Mouse (Mus musculus): ENCODE results near the gene Ypel3. TPM values are rescaled to one million over a fixed set of nuclear protein-coding genes. Genes with fewer than 3 reads are reported as not detected.
A peak's percentile ranks its signal among the peaks of the same experiment; 100 is the strongest.

Gene Ypel3
- polyA plus RNA-seq, 1 experiment = 38.2 TPM

GRCm38 (mm10) chr7:126798127-126799049 lies 21.6 kb downstream of the Ypel3 start:
- TF ChIP-seq GATA1 (IDR thresholded peaks at IDR 0.05; ENCODE audit: low read length) = no peak

DNA sequence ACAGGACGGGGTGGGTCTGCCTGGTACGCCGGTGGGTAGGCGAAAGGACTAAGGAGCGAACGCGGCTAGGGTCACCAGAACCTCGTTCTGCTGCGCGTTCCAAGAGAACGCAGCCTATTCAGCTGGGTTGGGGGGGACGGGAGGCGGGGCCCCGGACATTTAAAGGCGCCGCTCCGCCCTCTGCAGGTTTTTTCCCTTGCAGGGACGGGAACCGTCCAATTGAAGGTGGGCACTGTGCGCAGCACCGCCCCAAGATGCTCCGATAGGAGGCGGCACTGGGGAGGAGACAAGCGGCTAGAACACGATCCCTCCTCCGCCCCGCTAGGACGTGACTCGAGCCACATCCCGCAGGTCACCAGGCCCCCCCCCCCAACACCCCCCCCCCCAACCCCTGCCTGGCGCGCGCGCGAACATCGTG lies 22.3 kb downstream of the Ypel3 start:
- no peak for TF ChIP-seq GATA1 (IDR thresholded peaks at IDR 0.05; ENCODE audit: low read length)

GRCm38 (mm10) chr7:126799468-126800268 lies 22.9 kb downstream of the Ypel3 start:
- no peak for TF ChIP-seq GATA1 (IDR thresholded peaks at IDR 0.05; ENCODE audit: low read length)

DNA sequence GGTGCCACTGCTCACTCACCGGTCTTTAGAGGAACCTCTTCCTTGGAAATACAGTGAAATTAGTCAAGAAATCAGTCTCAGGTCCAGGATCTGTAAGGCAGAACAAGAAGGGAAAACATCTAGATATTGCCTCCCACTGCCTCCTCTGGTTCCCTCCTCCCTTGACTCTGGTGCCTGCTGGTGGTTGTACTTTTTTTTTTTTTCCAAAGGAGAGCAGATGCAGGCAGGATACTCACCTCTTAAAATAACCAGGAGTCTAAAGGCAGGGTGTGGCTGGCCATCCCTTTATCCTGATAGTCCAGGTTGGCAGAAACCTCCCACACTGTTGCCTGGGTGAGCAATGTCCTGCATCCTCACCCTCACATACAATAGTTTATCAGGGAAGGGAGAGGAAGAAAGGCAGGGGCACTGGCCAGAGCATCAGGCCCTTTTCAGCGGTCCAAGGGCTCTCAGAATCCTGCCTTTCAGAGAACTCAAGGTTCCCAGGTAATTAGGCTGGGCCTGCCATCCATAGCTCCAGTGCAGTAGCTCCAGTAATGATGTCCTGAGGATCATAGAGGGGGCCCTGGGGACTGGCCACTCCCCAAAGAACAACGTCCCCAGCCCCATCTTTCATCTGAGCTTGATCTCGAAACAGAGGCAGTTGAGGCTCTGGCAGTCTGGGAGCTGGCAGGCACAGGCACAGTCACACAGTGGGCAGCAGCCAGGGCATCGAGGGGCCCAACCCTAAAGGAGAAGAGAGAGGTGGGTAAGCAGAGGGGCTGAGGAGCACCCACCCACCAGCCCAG lies 23.7 kb downstream of the Ypel3 start:
- TF ChIP-seq GATA1 (IDR thresholded peaks at IDR 0.05; ENCODE audit: low read length) = no peak

- TF ChIP-seq GATA1 (IDR thresholded peaks at IDR 0.05; ENCODE audit: low read length) = no peak
Observed at GRCm38 (mm10) chr7:126801057-126801422, 24.3 kb downstream of the Ypel3 start.

DNA sequence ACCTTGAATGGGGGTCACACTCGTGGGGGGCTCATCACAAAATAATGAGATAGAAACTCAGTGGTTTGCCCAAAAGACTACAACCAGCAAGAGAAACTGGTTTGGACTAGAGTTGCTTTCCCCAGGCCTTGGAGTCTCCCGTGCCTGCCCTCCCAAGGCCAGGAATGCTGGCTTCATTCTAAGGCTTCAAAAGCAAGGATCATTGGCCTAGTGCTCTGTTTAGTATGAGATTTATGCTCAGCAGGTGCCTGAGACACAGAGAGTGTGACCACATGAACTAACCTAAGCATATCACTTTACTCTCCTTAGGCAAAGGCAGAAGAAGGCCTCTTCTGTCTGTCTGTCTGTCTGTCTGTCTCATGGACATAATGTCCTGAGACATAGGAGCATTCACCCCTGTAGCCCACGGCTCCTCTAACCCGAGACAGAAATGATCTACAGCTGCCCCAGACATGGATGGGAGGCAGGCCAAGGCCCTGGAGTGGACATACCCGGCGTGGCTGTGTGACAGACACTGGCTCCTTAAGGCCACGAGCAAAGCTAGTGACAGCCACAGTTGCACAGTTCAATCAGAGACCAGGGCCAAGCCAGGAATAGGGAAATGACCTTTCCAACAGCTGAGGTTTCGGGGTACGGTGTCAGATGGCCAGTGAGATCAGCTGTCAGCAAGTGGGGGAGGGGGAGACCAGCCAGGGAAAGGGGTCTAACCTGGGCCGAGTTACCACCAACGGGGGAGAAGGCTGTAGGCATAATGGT lies 25.6 kb downstream of the Ypel3 start:
- no peak for TF ChIP-seq GATA1 (IDR thresholded peaks at IDR 0.05; ENCODE audit: low read length)

- TF ChIP-seq GATA1 (IDR thresholded peaks at IDR 0.05; ENCODE audit: low read length) = peak; percentile 26
Observed at GRCm38 (mm10) chr7:126803181-126803580, 26.4 kb downstream of the Ypel3 start.

GRCm38 (mm10) chr7:126803751-126804150 lies 27.0 kb downstream of the Ypel3 start:
- TF ChIP-seq GATA1 (IDR thresholded peaks at IDR 0.05; ENCODE audit: low read length) = no peak

DNA sequence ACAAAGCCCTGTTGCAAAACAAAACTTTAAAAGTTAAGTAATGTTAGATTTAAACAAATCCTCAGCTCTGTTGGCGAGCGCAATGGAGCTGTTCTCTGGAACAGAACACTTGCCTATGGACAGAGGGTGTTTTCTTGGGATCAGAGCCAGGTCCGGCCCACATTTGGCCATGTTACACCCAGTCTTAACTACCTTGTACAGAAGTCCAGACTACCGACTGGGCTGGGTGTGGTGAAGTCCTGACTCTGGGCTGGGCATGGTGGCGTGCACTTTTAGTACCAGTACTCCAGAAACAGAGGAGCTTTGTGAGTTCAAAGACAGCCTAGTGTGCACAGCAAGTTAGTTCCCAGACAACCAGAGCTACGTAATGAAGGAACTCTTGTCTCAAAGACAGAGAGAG lies 30.2 kb downstream of the Ypel3 start:
- no peak for TF ChIP-seq GATA1 (IDR thresholded peaks at IDR 0.05; ENCODE audit: low read length)

DNA sequence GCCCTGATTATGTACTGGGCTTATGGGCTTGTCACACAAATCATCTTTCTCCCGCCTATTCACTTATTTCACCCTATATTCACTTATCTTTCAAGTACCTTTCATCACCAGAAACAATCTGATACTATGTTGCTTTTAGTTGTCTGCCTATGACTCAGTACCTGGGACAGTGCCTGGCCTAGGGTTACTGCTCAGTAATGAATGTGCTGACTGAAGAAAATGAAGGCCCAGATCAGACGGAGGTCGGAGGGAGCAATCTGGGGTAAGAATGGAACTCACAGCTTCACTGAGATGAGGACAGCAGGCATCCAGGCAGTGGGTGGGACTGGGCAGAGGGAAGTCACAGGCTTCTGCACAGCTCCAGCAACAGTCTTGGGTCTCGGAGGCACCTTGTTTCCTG lies 30.6 kb downstream of the Ypel3 start:
- no peak for TF ChIP-seq GATA1 (IDR thresholded peaks at IDR 0.05; ENCODE audit: low read length)

- TF ChIP-seq GATA1 (IDR thresholded peaks at IDR 0.05; ENCODE audit: low read length) = no peak
Observed at GRCm38 (mm10) chr7:126808703-126809455, 32.1 kb downstream of the Ypel3 start.

- TF ChIP-seq GATA1 (IDR thresholded peaks at IDR 0.05; ENCODE audit: low read length) = no peak
Observed at GRCm38 (mm10) chr7:126809723-126810369, 33.1 kb downstream of the Ypel3 start.

- no peak for TF ChIP-seq GATA1 (IDR thresholded peaks at IDR 0.05; ENCODE audit: low read length)
Observed at GRCm38 (mm10) chr7:126815726-126816222, 39.0 kb downstream of the Ypel3 start.

Measured in G1E-ER4 (cell line).